Mouse (Mus musculus): ENCODE data around the gene Ccdc24.

Ccdc24 gene

GRCm38 (mm10) chr4:117890750-117891149, 18.4 kb upstream of the Ccdc24 start:
- DNase-seq, result no peak

- DNase-seq, result no peak
These were observed 17.7 kb upstream of the Ccdc24 start for GRCm38 (mm10) chr4:117890031-117890430.

DNA sequence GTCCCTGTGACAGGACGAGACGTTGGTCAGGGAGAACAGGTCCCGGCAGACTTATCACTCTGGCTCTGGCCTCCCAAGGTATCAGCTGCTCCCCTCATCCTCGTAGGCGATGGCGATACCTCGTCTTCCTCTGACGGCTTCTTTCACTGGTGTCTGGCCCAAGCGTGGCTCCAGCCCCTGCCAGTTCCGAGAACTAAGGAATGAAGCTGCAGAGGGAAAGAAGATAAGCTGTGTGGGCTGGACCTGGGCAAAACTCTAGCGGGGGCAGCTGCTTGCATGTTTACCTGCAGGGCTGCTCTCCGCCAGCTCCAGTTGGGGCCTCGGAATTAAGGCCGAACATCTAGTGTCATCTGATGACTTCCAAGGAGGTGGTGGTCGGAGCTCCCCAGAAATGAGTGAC, 17.1 kb upstream of the Ccdc24 start:
- DNase-seq, result no peak

DNA sequence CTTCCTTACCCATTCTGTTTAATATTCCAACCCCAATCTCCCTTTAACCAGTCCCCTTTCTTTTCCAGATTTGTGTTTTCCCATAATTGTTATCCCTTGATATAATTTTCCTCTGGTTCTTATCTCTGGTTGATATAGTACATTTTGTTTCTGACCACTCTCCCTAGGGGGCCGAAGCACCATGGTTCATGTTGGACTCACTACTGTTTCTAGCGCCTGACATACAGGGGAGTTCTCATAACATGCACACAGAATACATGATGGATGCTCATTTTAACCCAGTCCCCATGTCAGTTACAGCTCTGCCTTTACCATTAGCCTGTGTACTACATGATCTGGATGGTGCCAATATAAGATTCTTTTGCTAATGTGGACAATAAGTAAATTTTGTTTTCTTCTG, 15.6 kb upstream of the Ccdc24 start:
- DNase-seq, result no peak

- peak; percentile 96 for DNase-seq
These were observed 14.8 kb upstream of the Ccdc24 start, which contains the start of gene Atp6v0b for GRCm38 (mm10) chr4:117887133-117887532. Atp6v0b (minus strand) TSS chr4:117887333.

- DNase-seq, result no peak
These were observed 14.3 kb upstream of the Ccdc24 start for GRCm38 (mm10) chr4:117886644-117887043.

GRCm38 (mm10) chr4:117885994-117886393, 13.6 kb upstream of the Ccdc24 start:
- DNase-seq, result no peak

DNA sequence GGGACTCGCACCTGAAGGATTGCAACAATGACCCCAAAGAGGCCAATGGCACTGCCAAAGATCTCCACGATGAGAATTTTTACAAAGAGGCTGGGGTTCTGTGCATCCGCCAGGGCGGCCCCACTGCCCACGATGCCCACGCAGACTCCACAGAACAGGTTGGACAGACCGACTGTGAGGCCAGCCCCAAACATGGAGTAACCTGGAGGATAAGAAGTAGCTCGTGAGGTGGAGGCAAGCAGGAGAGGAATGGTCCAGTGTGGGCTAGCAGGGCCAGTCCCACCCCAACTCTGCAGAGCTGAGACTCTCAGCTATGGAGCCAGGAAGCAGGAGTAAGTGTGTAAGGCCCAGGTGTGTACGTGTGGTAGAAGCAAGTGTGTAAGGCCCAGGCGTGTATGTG, 12.7 kb upstream of the Ccdc24 start:
- no peak for DNase-seq

GRCm38 (mm10) chr4:117884146-117884545, 11.8 kb upstream of the Ccdc24 start:
- no peak for DNase-seq

DNA sequence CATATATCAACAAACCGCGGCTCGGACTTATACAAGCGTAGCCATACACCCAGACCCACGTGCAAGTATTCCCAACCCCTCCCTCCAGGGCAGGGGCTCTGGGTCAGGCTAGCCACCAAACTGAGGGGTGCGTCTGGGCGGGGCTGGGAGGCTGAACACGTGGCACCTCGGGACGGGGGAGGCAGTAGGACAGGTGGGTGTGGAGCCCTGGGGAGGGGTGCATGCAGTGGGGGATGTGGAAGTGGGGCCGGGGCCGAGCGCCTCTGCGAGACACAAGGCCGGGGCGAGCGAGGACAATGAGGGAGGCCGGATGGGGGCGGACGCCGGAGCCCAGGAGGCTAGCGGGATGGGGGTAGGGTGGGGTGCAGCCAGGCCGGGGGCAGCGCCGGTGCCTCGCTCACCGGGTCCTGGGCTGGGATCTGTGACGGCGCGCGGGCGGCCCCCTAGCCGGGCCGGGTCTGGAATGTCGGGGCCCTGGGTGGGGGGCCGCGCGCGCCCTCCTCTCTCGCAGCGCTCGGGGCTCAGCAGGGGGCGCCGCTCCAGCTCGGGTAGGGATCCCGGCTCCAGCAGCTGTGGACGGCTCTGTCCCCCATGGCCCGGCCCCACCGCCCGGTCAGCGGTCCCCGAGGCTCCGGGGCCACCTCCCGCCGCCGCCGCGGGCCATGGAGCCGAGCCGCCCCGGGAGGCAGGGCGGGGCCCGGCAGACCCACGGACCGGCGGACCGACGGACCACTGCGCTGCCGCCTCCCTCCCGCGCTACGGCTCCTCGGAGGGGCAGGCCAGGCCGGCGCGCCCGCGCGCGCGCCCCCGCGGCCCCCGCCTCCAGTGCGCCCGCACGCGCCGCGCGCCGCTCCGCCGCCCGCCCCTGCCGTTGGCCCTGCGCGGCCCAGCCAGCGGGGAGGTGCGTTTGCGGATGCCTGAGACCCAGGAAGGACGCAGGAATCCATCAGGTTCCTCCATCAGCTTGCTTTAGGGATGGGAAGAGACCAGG, 10.6 kb upstream of the Ccdc24 start, which contains the start of gene B4galt2:
B4galt2 (minus strand) TSS at position 787 of the 991 bp plus-strand sequence.
- peak; percentile 81 for DNase-seq

- no peak for DNase-seq
These were observed 6.3 kb upstream of the Ccdc24 start for GRCm38 (mm10) chr4:117878703-117879102.

DNA sequence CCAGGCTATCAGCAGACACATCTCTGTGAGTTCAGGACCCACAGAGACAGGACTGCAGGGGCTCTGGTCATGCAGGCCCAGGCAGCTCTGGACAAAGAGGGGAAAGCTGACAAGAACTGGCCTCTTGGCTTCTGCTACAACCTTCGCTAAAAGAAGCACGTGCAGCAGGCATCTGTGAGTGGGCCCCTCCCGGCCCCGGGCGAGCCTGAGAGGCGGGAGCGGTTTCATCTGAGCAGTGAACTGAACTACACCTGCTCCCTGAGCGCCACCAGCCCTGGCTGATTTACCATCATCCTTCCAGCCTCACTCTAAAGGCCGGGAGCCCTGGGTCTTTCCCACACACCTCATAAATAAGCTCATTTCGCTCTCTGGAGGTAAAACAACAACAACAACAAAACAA, 5.9 kb upstream of the Ccdc24 start:
- no peak for DNase-seq

- no peak for DNase-seq
These were observed 1.3 kb upstream of the Ccdc24 start for GRCm38 (mm10) chr4:117873615-117874014.

DNA sequence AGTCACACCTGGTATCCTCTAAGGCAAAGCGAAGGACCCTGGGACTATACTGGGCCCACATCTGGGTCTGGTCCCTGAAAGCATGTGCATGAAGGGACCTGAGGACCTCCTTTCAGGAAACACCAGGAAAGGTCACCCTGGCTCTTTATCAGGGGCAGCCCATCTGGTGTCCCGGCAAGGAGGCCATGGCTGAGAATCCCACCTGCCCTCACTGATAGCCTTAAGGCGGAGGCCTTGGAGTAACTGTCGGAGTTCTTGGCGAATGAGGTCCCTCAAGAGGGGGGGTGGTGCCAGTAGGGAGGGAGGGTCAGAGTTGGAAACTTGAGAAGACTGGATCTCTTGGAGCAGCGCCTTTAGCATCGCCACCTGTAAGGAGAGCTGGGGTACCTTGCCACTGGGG, 570 bp downstream of the Ccdc24 start:
- no peak for DNase-seq

DNA sequence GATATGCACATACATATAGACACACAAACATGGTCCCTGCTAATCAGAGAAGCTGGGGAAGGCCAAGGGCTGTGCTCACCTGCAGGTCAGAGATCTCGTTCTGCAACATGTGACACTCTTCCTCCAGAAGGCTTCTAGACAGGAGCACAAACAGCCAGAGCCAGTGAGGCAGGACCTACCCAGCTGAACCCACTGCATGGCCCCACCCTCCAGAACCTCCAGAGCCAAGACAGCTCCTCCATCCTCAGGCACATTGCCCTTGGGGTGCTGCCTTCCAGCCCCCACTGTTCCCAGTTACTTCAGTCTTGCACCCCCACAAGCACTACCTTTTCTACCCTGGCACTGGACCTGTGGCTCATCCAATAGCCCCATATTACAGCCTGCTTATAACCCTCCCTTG, 1.9 kb downstream of the Ccdc24 start:
- no peak for DNase-seq

DNA sequence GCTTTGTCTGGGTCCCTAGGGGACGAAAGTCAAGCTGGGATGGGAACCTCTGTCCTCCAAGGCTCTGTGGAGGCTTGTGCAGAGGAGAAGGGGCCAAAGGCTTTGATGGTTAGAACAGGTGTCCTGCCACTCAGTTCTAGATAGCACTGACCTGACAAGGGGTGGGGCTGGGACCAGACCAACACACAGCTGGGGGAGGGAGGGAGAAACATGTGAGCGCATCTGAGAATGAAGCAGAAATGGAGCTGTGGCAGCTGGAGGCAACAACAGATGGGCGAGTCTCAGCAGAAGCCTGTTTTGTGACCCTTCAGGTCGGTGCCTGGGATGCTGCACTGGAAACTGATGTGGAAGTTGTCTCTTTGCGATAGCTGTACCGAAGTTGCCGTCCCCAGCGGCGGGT, 3.0 kb downstream of the Ccdc24 start:
- no peak for DNase-seq

GRCm38 (mm10) chr4:117867823-117868222, 4.5 kb downstream of the Ccdc24 start:
- no peak for DNase-seq

DNA sequence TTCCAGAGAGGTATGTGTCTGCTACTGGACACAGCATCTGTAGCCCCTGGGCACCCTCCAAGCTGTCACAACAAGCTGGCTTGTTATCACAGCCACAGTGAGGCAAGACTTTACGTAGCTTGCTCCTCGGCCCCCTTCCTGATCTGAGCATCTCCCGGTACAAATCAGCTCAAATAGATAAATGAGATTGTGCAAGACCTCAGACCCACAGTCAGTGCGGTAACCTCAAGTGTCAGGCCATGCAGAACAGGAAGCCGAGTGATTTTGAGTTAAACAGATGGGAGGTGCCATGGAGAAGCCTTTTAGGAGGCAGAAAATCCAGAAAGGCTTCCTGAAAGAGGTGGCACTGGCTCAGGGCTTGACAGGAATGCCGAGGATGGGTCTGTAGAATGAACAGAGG, 5.4 kb downstream of the Ccdc24 start:
- DNase-seq, result no peak

GRCm38 (mm10) chr4:117866083-117866482, 6.3 kb downstream of the Ccdc24 start:
- DNase-seq, result no peak

GRCm38 (mm10) chr4:117862823-117863222, 9.5 kb downstream of the Ccdc24 start:
- DNase-seq, result peak; percentile 66

GRCm38 (mm10) chr4:117860570-117860969, 11.8 kb downstream of the Ccdc24 start:
- no peak for DNase-seq

GRCm38 (mm10) chr4:117858794-117859193, 13.6 kb downstream of the Ccdc24 start:
- DNase-seq, result peak; percentile 56

DNA sequence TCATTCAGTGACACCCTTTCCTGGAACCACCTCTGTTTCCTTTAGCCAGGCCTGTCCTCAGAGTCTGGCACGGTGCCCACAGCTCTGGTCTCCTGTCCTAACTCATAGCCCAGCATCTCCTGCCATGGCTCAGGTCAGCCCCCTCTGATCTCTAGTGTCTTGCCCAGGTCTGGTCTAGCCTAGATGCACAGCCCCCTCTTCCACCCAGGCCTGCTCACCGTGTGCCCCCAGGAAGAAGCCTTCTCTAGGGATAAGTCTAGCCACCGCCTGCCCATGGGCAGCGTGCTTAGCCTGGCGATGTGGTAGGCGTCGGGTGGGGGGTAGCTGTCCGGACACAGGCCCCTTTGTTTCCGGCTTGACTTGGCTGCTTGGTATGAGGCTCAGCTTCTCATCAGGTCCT, 17.2 kb downstream of the Ccdc24 start:
- DNase-seq, result no peak

GRCm38 (mm10) chr4:117852152-117852868, 20.0 kb downstream of the Ccdc24 start:
- no peak for DNase-seq
